Mouse (Mus musculus): ENCODE measurements around the gene Ace3.

The Ace3 gene

GRCm38 (mm10) chr11:106044349-106044748, 49.9 kb downstream of the Ace3 start:
- DNase-seq (ENCODE audit: low spot score) = no peak

GRCm38 (mm10) chr11:106045256-106045655, 50.8 kb downstream of the Ace3 start:
- DNase-seq (ENCODE audit: low spot score) = no peak

- no peak for DNase-seq (ENCODE audit: low spot score)
Observed at GRCm38 (mm10) chr11:106045780-106046179, 51.3 kb downstream of the Ace3 start.

- DNase-seq (ENCODE audit: low spot score) = no peak
Observed at GRCm38 (mm10) chr11:106046584-106046983, 52.1 kb downstream of the Ace3 start.

- no peak for DNase-seq (ENCODE audit: low spot score)
Observed at GRCm38 (mm10) chr11:106053921-106054320, 59.4 kb downstream of the Ace3 start.

DNA sequence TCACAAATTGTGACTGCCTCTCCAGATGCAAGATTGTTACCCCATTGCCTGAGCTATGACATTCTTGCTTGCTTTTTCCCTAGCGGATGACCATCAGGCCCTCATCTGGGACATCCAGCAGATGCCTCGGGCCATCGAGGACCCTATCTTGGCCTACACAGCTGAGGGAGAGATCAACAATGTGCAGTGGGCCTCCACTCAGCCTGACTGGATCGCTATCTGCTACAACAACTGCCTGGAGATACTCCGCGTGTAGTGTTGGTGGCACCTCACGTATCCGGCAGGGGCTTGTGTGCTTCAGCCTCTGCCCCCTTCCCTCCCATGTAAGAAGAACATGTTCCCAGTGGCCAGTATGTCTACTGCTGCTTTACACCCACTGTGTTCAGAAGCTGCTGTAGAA, 60.1 kb downstream of the Ace3 start:
- DNase-seq (ENCODE audit: low spot score) = no peak
